Mouse (Mus musculus) CH12.LX (cell line): ENCODE data around the gene Plch2. TPM values are rescaled to one million over a fixed set of nuclear protein-coding genes. Genes with fewer than 3 reads are reported as not detected.

Source experiments
- DNase-seq: peaks from one replicate; pipeline ENCODE4 v3.0.0-alpha.2; 2013; ENCODE audit errors: extremely low read depth
- H3K27ac ChIP-seq: 2 replicates; pipeline ENCODE4 v1.5.1; 2012; ENCODE audit warnings: low read depth, mild to moderate bottlenecking, control low read depth, moderate library complexity; ENCODE audit not compliant: insufficient read depth
- H3K27me3 ChIP-seq: replicated peaks from 2 replicates; pipeline ENCODE3; 2012; ENCODE audit warnings: inconsistent platforms
- H3K36me3 ChIP-seq, 2 experiments: replicated peaks in 1 of 2; 2 replicates each; pipeline versions ENCODE3 to v1.6.1; 2012; ENCODE audit warnings: inconsistent platforms in 1 of 2, low read length in 1 of 2, mild to moderate bottlenecking in 1 of 2, mixed read lengths in 1 of 2, moderate library complexity in 1 of 2; ENCODE audit not compliant: control insufficient read depth in 1 of 2, insufficient read depth in 1 of 2
- H3K4me1 ChIP-seq, 2 experiments: 2 replicates each; pipeline ENCODE4 v1.6.1; 2012; ENCODE audit warnings: inconsistent platforms in 1 of 2, moderate library complexity in 1 of 2; ENCODE audit not compliant: insufficient read depth in 2 of 2, control insufficient read depth in 1 of 2
- H3K4me2 ChIP-seq: 2 replicates; pipeline ENCODE4 v1.6.1; 2012; ENCODE audit warnings: low read depth, mild to moderate bottlenecking, control low read depth; ENCODE audit not compliant: poor library complexity, insufficient read depth, severe bottlenecking
- H3K4me3 ChIP-seq, 3 experiments: fragments of 150-350 bp in 1 of 3; sonication (generic) in 1 of 3; replicated peaks in 1 of 3; 2 replicates each; pipeline versions ENCODE3 to v1.5.1; 2011 to 2012; ENCODE audit warnings: low read depth in 2 of 3, low read length in 2 of 3, mild to moderate bottlenecking in 2 of 3, moderate library complexity in 2 of 3, control low read depth in 1 of 3, improper control_type of control experiment in 1 of 3, inconsistent platforms in 1 of 3, mixed read lengths in 1 of 3; ENCODE audit not compliant: poor library complexity in 1 of 3
- H3K79me2 ChIP-seq: replicated peaks from 2 replicates; pipeline ENCODE4 v1.6.1; 2012; ENCODE audit warnings: mild to moderate bottlenecking, moderate library complexity; ENCODE audit not compliant: control insufficient read depth, poor library complexity, insufficient read depth, severe bottlenecking; ENCODE audit errors: extremely low read depth
- H3K9ac ChIP-seq: 2 replicates; pipeline ENCODE4 v1.6.1; 2012; ENCODE audit warnings: low read depth, mild to moderate bottlenecking, control low read depth, moderate library complexity; ENCODE audit not compliant: insufficient read depth
- H3K9me3 ChIP-seq: replicated peaks from 2 replicates; pipeline ENCODE3; 2012; ENCODE audit warnings: low read length, inconsistent platforms, mixed read lengths
- E2F4 ChIP-seq: IDR thresholded peaks from 2 replicates; pipeline ENCODE4 v1.6.1; 2011; ENCODE audit warnings: low read depth, low read length, improper control_type of control experiment; ENCODE audit not compliant: insufficient replicate concordance
- EP300 ChIP-seq: IDR thresholded peaks from 2 replicates; pipeline ENCODE4 v1.6.1; 2011; ENCODE audit warnings: low read length, improper control_type of control experiment
- ETS1 ChIP-seq: conservative IDR thresholded peaks from 2 replicates; pipeline ENCODE4 v1.6.1; 2012; ENCODE audit warnings: low read depth, mild to moderate bottlenecking, inconsistent platforms, low read length, improper control_type of control experiment, moderate library complexity
- GABPA ChIP-seq: IDR thresholded peaks from 2 replicates; pipeline ENCODE4 v1.6.1; 2012; ENCODE audit warnings: low read depth, low read length, improper control_type of control experiment, inconsistent platforms; ENCODE audit not compliant: insufficient replicate concordance
- HCFC1 ChIP-seq: IDR thresholded peaks from 2 replicates; pipeline ENCODE4 v1.6.1; 2012; ENCODE audit warnings: low read depth, mild to moderate bottlenecking, inconsistent platforms, low read length, improper control_type of control experiment
- MAX ChIP-seq: IDR thresholded peaks from 2 replicates; pipeline ENCODE4 v1.6.1; 2011; ENCODE audit warnings: low read length, improper control_type of control experiment
- MAZ ChIP-seq: IDR thresholded peaks from 2 replicates; pipeline ENCODE4 v1.6.1; 2012; ENCODE audit warnings: low read depth, mild to moderate bottlenecking, inconsistent platforms, low read length, improper control_type of control experiment, moderate library complexity
- MYC ChIP-seq: IDR thresholded peaks from 2 replicates; pipeline ENCODE4 v1.6.1; 2011; ENCODE audit warnings: low read depth, mild to moderate bottlenecking, improper control_type of control experiment, low read length
- POLR2A ChIP-seq: IDR thresholded peaks from 2 replicates; pipeline ENCODE4 v1.6.1; 2011; ENCODE audit warnings: low read depth, mild to moderate bottlenecking, improper control_type of control experiment, low read length
- SIN3A ChIP-seq: IDR thresholded peaks from 2 replicates; pipeline ENCODE4 v1.6.1; 2012; ENCODE audit warnings: low read length, improper control_type of control experiment, inconsistent platforms
- USF1 ChIP-seq: IDR thresholded peaks from 2 replicates; pipeline ENCODE4 v1.6.1; 2014; ENCODE audit warnings: low read depth, mild to moderate bottlenecking, inconsistent platforms, low read length, improper control_type of control experiment
- USF2 ChIP-seq: conservative IDR thresholded peaks from 2 replicates; pipeline ENCODE4 v1.6.1; 2011; ENCODE audit warnings: low read depth, low read length, improper control_type of control experiment
- ZC3H11A ChIP-seq: IDR thresholded peaks from 2 replicates; pipeline ENCODE4 v1.6.1; 2012; ENCODE audit warnings: low read depth, mild to moderate bottlenecking, inconsistent platforms, low read length, improper control_type of control experiment
- ZKSCAN1 ChIP-seq: IDR thresholded peaks from 2 replicates; pipeline ENCODE4 v1.6.1; 2012; ENCODE audit warnings: low read depth, inconsistent platforms, low read length, improper control_type of control experiment, borderline replicate concordance
- ZMIZ1 ChIP-seq: IDR thresholded peaks from 2 replicates; pipeline ENCODE4 v1.6.1; 2012; ENCODE audit warnings: low read depth, mild to moderate bottlenecking, inconsistent platforms, low read length, improper control_type of control experiment
- ZNF384 ChIP-seq: IDR thresholded peaks from 2 replicates; pipeline ENCODE4 v1.6.1; 2012; ENCODE audit warnings: low read depth, low read length, improper control_type of control experiment, inconsistent platforms
- dilution Hi-C: fragments of 300-500 bp; cut with MboI; formaldehyde crosslinking; loops from 2 replicates; pipeline ENCODE4 v1.14.3; 2020; ENCODE audit warnings: low sequenced_read_pairs; ENCODE audit not compliant: extremely low pct_unique_long_range_greater_than_20kb, extremely low pct_ligation_motif_present
- in situ Hi-C: fragments of 300-500 bp; cut with MboI; formaldehyde crosslinking; loops from 3 replicates; pipeline ENCODE4 v1.14.3; 2019; ENCODE audit warnings: low sequenced_read_pairs, low pct_ligation_motif_present, low pct_unique_long_range_greater_than_20kb, mixed read lengths
- polyA plus RNA-seq: library from polyadenylated mRNA; unstranded; fragments of >175 nt; gene quantifications from 2 replicates; pipeline ENCODE4 v1.2.1, GENCODE M21; 2012; ENCODE audit warnings: low read depth; ENCODE audit not compliant: insufficient read length
- total RNA-seq, 2 experiments: library from RNA; depleted of rRNA; stranded (reverse); fragments of 300-350 nt in 1 of 2; fragments of >200 nt in 1 of 2; gene quantifications; 2 replicates each; pipeline ENCODE4 v1.2.3; 2012 to 2014

Plch2 gene
- total and polyA plus RNA-seq, 3 experiments, result 0.04 to 0.47 (median 0.17) TPM

GRCm38 (mm10) chr4:155020813-155021212, 35.8 kb downstream of the Plch2 start:
- dilution Hi-C loops, result no loop called here

GRCm38 (mm10) chr4:155020141-155020540, 36.4 kb downstream of the Plch2 start:
- peaks cover 3 to 5% of the 10 kb centered on the region in 2 experiments; a peak in 1 of 4 replicates for H3K4me1 ChIP-seq
- no peak overlapping the region for H3K27ac ChIP-seq
- DNase-seq, result no peak
- no peaks in the 10 kb centered on the region for H3K79me2 ChIP-seq
- H3K9me3 ChIP-seq, result no peaks in the 10 kb centered on the region
- TF ChIP-seq E2F4, result no peak
- no peak for TF ChIP-seq HCFC1
- TF ChIP-seq ZKSCAN1, result no peak
- TF ChIP-seq EP300, result no peak
- no peak for TF ChIP-seq ETS1
- no peak for TF ChIP-seq MYC
- TF ChIP-seq MAX, result no peak
- TF ChIP-seq ZMIZ1, result no peak
- no peak overlapping the region for H3K4me3 ChIP-seq
- in situ Hi-C loops (no loop called here), dilution Hi-C loops (no loop called here)
- H3K9ac ChIP-seq, result no peak overlapping the region
- peaks cover 97% of the 10 kb centered on the region for H3K27me3 ChIP-seq
- no peaks in the 10 kb centered on the region for H3K36me3 ChIP-seq
- no peak overlapping the region for H3K4me2 ChIP-seq

More at GRCm38 (mm10) chr4:155020813-155021212, 35.8 kb downstream of the Plch2 start:
- Histone ChIP-seq H3K9me3 (peaks cover 2% of the 10 kb centered on the region), H3K4me2 (no peak overlapping the region), H3K4me1 (peaks cover 3 to 5% of the 10 kb centered on the region in 2 experiments; a peak in 1 of 4 replicates), H3K27ac (no peak overlapping the region), H3K9ac (no peak overlapping the region), H3K79me2 (no peaks in the 10 kb centered on the region), H3K27me3 (peaks cover 97% of the 10 kb centered on the region), H3K36me3 (no peaks in the 10 kb centered on the region), H3K4me3 (no peak overlapping the region)
- TF ChIP-seq ZC3H11A (no peak), MAZ (no peak), USF2 (no peak), E2F4 (no peak), USF1 (no peak), GABPA (no peak), POLR2A (no peak), SIN3A (no peak), ZNF384 (no peak)
- no peak for DNase-seq
- in situ Hi-C loops, result no loop called here
